Mouse (Mus musculus) B cell, adult (primary cell): ENCODE results near the gene Ado. TPM values are rescaled to one million over a fixed set of nuclear protein-coding genes. Genes with fewer than 3 reads are reported as not detected.

ENCODE experiments used
- total RNA-seq: library from RNA; stranded (reverse); gene quantifications from 4 replicates; pipeline ENCODE4 v1.2.4, GENCODE M21; 2023; ENCODE audit not compliant: inconsistent age

The Ado gene
- 12.5 to 13.5 TPM (median 12.9 TPM) in 4 replicates for total RNA-seq

DNA sequence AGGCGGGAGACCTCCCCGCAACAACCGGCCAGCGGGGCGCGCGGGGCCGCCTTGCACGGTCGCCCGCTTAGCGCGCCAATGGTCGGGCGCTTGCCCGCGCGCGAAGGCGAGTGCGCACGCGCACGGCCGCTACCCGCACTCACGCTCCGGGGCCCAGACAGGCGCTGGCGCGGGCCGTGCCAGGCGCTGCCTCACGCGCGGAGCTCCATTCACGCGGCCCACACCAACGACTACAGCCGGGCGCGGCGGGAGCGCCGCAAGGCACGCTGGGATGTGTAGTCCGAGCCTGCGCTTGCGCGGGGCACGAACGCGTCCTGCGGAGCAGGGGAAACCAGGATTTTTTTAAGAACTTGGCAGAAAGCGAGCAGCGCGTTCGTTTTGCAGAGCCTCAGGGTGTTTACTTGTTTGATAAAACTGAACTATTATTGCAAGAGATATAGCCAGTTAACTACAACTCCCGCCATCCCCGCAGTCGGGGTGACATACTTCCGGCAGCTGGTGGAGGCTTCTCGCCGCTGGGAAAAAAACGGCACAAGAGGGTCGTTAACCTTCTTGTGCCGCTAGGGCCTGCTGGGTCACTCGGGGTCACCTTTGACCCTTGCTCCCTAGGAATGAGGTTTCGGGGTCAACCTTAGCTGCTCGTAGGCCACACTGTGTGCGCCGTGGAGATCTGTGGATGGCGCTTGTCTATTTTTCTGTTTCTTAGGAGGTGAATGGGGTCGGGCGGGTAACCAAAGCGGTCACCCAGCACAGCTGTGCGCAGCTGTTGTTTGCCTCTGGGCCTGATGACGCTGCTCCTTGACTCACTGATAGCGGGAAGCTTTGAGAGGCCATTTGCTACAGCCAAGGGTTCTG, at the start of gene Ado:
Gene Ado (minus strand): TSS at position 79 of the 855 bp plus-strand sequence.

GRCm38 (mm10) chr10:67535256-67535655, 13.5 kb downstream of the Ado start, which contains the start of gene Egr2:
TSS of gene Egr2 (plus strand) at chr10:67535475.

Other genes starting within 250 kb of the Ado start
- gene Egr2, start 13.5 kb downstream of the Ado start, total RNA-seq = 24.7 to 46.0 TPM (median 40.1 TPM) in 4 replicates